Mouse (Mus musculus): ENCODE results near the gene Slc4a8. TPM values are rescaled to one million over a fixed set of nuclear protein-coding genes. Genes with fewer than 3 reads are reported as not detected.
A peak's percentile ranks its signal among the peaks of the same experiment; 100 is the strongest.

The Slc4a8 gene
- polyA plus RNA-seq, 1 experiment from 2014 or later, result 1.0 TPM

- DNase-seq (no peak), ATAC-seq (no peak)
- WGBS (ENCODE audit: insufficient replicate concordance), result 82% methylated on average over 3 of the region's 3 CpGs
- H3K4me3 ChIP-seq (ENCODE audit: low read depth, low read length), result no peak overlapping the region
- H3K4me1 ChIP-seq (ENCODE audit: insufficient read depth), result peaks cover 15% of the 10 kb centered on the region
- no peaks in the 10 kb centered on the region for H3K9me3 ChIP-seq (ENCODE audit: low read length)
- no peak overlapping the region for H3K27ac ChIP-seq (ENCODE audit: low read depth)
- no peak overlapping the region for H3K4me2 ChIP-seq (ENCODE audit: low read depth, low read length)
- 0 out of 2 replicates have a peak, but pooled peaks cover 2% of the 10 kb centered on the region for H3K27me3 ChIP-seq (ENCODE audit: insufficient read depth, low read length)
- TF ChIP-seq CTCF (IDR thresholded peaks at IDR 0.05; ENCODE audit: low read depth), result no peak
- no peak for TF ChIP-seq EP300 (IDR thresholded peaks at IDR 0.05; ENCODE audit: low read depth)
- H3K36me3 ChIP-seq (replicated peaks; ENCODE audit: insufficient read depth, low read length), result no peaks in the 10 kb centered on the region
- no peak overlapping the region for H3K9ac ChIP-seq (replicated peaks)
These were observed 13.0 kb upstream of the Slc4a8 start for GRCm38 (mm10) chr15:100748584-100748983.

- WGBS (ENCODE audit: insufficient replicate concordance), result 48% methylated on average over 10 of the region's 10 CpGs
- H3K9ac ChIP-seq (replicated peaks), result no peak overlapping the region
These were observed 11.6 kb upstream of the Slc4a8 start for GRCm38 (mm10) chr15:100749751-100750538.

GRCm38 (mm10) chr15:100752439-100752838, 9.1 kb upstream of the Slc4a8 start:
- no peak overlapping the region for H3K4me3 ChIP-seq (ENCODE audit: low read depth, low read length)
- no peak for DNase-seq
- no peak overlapping the region for H3K27ac ChIP-seq (ENCODE audit: low read depth)
- H3K9ac ChIP-seq (replicated peaks), result no peak overlapping the region
- ATAC-seq, result no peak
- 74% methylated on average over 2 of the region's 2 CpGs for WGBS (ENCODE audit: insufficient replicate concordance)
- H3K4me2 ChIP-seq (ENCODE audit: low read depth, low read length), result no peak overlapping the region
- no peaks in the 10 kb centered on the region for H3K36me3 ChIP-seq (replicated peaks; ENCODE audit: insufficient read depth, low read length)
- peaks cover 2% of the 10 kb centered on the region; the same call in 1 of the 2 replicates for H3K27me3 ChIP-seq (ENCODE audit: insufficient read depth, low read length)
- H3K9me3 ChIP-seq (ENCODE audit: low read length), result no peaks in the 10 kb centered on the region
- TF ChIP-seq EP300 (IDR thresholded peaks at IDR 0.05; ENCODE audit: low read depth) (no peak), CTCF (IDR thresholded peaks at IDR 0.05; ENCODE audit: low read depth) (no peak)
- H3K4me1 ChIP-seq (ENCODE audit: insufficient read depth), result peaks cover 14% of the 10 kb centered on the region

More at GRCm38 (mm10) chr15:100749751-100750538, 11.6 kb upstream of the Slc4a8 start:
- Histone ChIP-seq H3K9me3 (ENCODE audit: low read length) (no peaks in the 10 kb centered on the region), H3K4me3 (ENCODE audit: low read depth, low read length) (no peak overlapping the region), H3K27ac (ENCODE audit: low read depth) (no peak overlapping the region), H3K4me1 (ENCODE audit: insufficient read depth) (peaks cover 18% of the 10 kb centered on the region), H3K36me3 (replicated peaks; ENCODE audit: insufficient read depth, low read length) (no peaks in the 10 kb centered on the region), H3K27me3 (ENCODE audit: insufficient read depth, low read length) (0 out of 2 replicates have a peak, but pooled peaks cover 2% of the 10 kb centered on the region), H3K4me2 (ENCODE audit: low read depth, low read length) (peak overlapping the region; percentile 33)
- TF ChIP-seq CTCF (IDR thresholded peaks at IDR 0.05; ENCODE audit: low read depth) (no peak), EP300 (IDR thresholded peaks at IDR 0.05; ENCODE audit: low read depth) (no peak)
- ATAC-seq (0 out of 2 replicates have a peak, but pooled peaks have one; percentile 20), DNase-seq (peak; percentile 48)

GRCm38 (mm10) chr15:100753045-100753444, 8.5 kb upstream of the Slc4a8 start:
- H3K27ac ChIP-seq (ENCODE audit: low read depth), result no peak overlapping the region
- H3K27me3 ChIP-seq (ENCODE audit: insufficient read depth, low read length), result peaks cover 2% of the 10 kb centered on the region; the same call in 1 of the 2 replicates
- no peak for TF ChIP-seq CTCF (IDR thresholded peaks at IDR 0.05; ENCODE audit: low read depth)
- TF ChIP-seq EP300 (IDR thresholded peaks at IDR 0.05; ENCODE audit: low read depth), result no peak
- H3K4me3 ChIP-seq (ENCODE audit: low read depth, low read length), result no peak overlapping the region
- H3K9me3 ChIP-seq (ENCODE audit: low read length), result no peaks in the 10 kb centered on the region
- no peak overlapping the region for H3K4me2 ChIP-seq (ENCODE audit: low read depth, low read length)
- no peaks in the 10 kb centered on the region for H3K36me3 ChIP-seq (replicated peaks; ENCODE audit: insufficient read depth, low read length)
- peaks cover 14% of the 10 kb centered on the region for H3K4me1 ChIP-seq (ENCODE audit: insufficient read depth)
- 61% methylated on average over 5 of the region's 5 CpGs for WGBS (ENCODE audit: insufficient replicate concordance)
- DNase-seq, result no peak
- H3K9ac ChIP-seq (replicated peaks), result no peak overlapping the region
- ATAC-seq, result no peak

- H3K27ac ChIP-seq (ENCODE audit: low read depth), result no peak overlapping the region
- H3K4me2 ChIP-seq (ENCODE audit: low read depth, low read length), result no peak overlapping the region
- WGBS (ENCODE audit: insufficient replicate concordance), result 50% methylated on average over 7 of the region's 7 CpGs
- ATAC-seq (peak; percentile 51; the same call in 1 of the 2 replicates), DNase-seq (peak; percentile 48)
- H3K27me3 ChIP-seq (ENCODE audit: insufficient read depth, low read length), result peaks cover 2% of the 10 kb centered on the region; the same call in 1 of the 2 replicates
- TF ChIP-seq CTCF (IDR thresholded peaks at IDR 0.05; ENCODE audit: low read depth) (no peak), EP300 (IDR thresholded peaks at IDR 0.05; ENCODE audit: low read depth) (no peak)
- no peaks in the 10 kb centered on the region for H3K36me3 ChIP-seq (replicated peaks; ENCODE audit: insufficient read depth, low read length)
- H3K9me3 ChIP-seq (ENCODE audit: low read length), result no peaks in the 10 kb centered on the region
- peaks cover 14% of the 10 kb centered on the region for H3K4me1 ChIP-seq (ENCODE audit: insufficient read depth)
- no peak overlapping the region for H3K4me3 ChIP-seq (ENCODE audit: low read depth, low read length)
- no peak overlapping the region for H3K9ac ChIP-seq (replicated peaks)
These were observed 7.5 kb upstream of the Slc4a8 start for GRCm38 (mm10) chr15:100754041-100754440.

GRCm38 (mm10) chr15:100754805-100755497, 6.6 kb upstream of the Slc4a8 start:
- no peaks in the 10 kb centered on the region; the same call in 1 of the 2 replicates for H3K27me3 ChIP-seq (ENCODE audit: insufficient read depth, low read length)

More at GRCm38 (mm10) chr15:100754805-100755497, 6.6 kb upstream of the Slc4a8 start:
- H3K9ac ChIP-seq (replicated peaks), result no peak overlapping the region
- H3K9me3 ChIP-seq (ENCODE audit: low read length), result no peaks in the 10 kb centered on the region
- peak; percentile 71 for TF ChIP-seq CTCF (IDR thresholded peaks at IDR 0.05; ENCODE audit: low read depth)
- no peak for TF ChIP-seq EP300 (IDR thresholded peaks at IDR 0.05; ENCODE audit: low read depth)
- no peak overlapping the region for H3K4me3 ChIP-seq (ENCODE audit: low read depth, low read length)
- H3K27ac ChIP-seq (ENCODE audit: low read depth), result no peak overlapping the region
- DNase-seq, result peak; percentile 47
- H3K4me1 ChIP-seq (ENCODE audit: insufficient read depth), result peaks cover 8% of the 10 kb centered on the region
- H3K4me2 ChIP-seq (ENCODE audit: low read depth, low read length), result no peak overlapping the region
- H3K36me3 ChIP-seq (replicated peaks; ENCODE audit: insufficient read depth, low read length), result no peaks in the 10 kb centered on the region
- no peak for ATAC-seq
- 6% methylated on average over 11 of the region's 11 CpGs for WGBS (ENCODE audit: insufficient replicate concordance)

All from liver, postnatal 0 days (tissue).